Mouse (Mus musculus) forebrain, embryonic 15.5 days (tissue): ENCODE measurements around the gene Rptor. TPM values are rescaled to one million over a fixed set of nuclear protein-coding genes. Genes with fewer than 3 reads are reported as not detected.

Experiments used
- ATAC-seq: fragments of 200-750 bp; cut with Nextera tagmentation; replicated peaks from 2 replicates; pipeline ENCODE4 v1.8.0; 2017; ENCODE audit warnings: mild to moderate bottlenecking, moderate TSS enrichment, moderate library complexity
- H3K27ac ChIP-seq: fragments of 300-500 bp; sonication (generic); replicated peaks from 2 replicates; pipeline ENCODE4 v1.5.1; 2015; ENCODE audit warnings: mild to moderate bottlenecking, inconsistent platforms
- H3K27me3 ChIP-seq: fragments of 300-500 bp; sonication (generic); 2 replicates; pipeline ENCODE4 v1.6.1; 2015; ENCODE audit warnings: inconsistent platforms
- H3K36me3 ChIP-seq: fragments of 300-500 bp; sonication (generic); 2 replicates; pipeline ENCODE4 v1.6.1; 2015; ENCODE audit warnings: mild to moderate bottlenecking, inconsistent platforms
- H3K4me1 ChIP-seq: fragments of 300-500 bp; sonication (generic); 2 replicates; pipeline ENCODE4 v1.6.1; 2015; ENCODE audit warnings: inconsistent platforms
- H3K4me2 ChIP-seq: fragments of 300-500 bp; sonication (generic); replicated peaks from 2 replicates; pipeline ENCODE4 v1.6.1; 2015; ENCODE audit warnings: mild to moderate bottlenecking, inconsistent platforms
- H3K4me3 ChIP-seq: fragments of 300-500 bp; sonication (generic); 2 replicates; pipeline ENCODE4 v1.5.1; 2015; ENCODE audit warnings: mild to moderate bottlenecking, inconsistent platforms
- H3K9ac ChIP-seq: fragments of 300-500 bp; sonication (generic); replicated peaks from 2 replicates; pipeline ENCODE4 v1.6.1; 2015; ENCODE audit warnings: mild to moderate bottlenecking, inconsistent platforms
- H3K9me3 ChIP-seq: fragments of 300-500 bp; sonication (generic); 2 replicates; pipeline ENCODE4 v1.6.1; 2016; ENCODE audit warnings: inconsistent platforms
- WGBS: fragments of 180-500 bp; shearing (Covaris S2); methylation state at CpG from one replicate; pipeline ENCODE4 v1.1.7; 2015; ENCODE audit warnings: mixed read lengths; 5-methylcytosine and 5-hydroxymethylcytosine counted together
- polyA plus RNA-seq: library from polyadenylated mRNA; unstranded; fragments of >200 nt; fragmentation: Nextera tagmentation; extraction: Ambion mirVana; gene quantifications from 2 replicates; pipeline ENCODE4 v1.2.1, GENCODE M21; 2015

The Rptor gene
- polyA plus RNA-seq, 1 experiment from 2014 or later = 12.0 TPM

GRCm38 (mm10) chr11:119796846-119797245, 194.1 kb downstream of the Rptor start:
- H3K4me2 ChIP-seq = no peak overlapping the region
- H3K4me1 ChIP-seq = peaks cover 11% of the 10 kb centered on the region; the same call in 1 of the 2 replicates
- WGBS = 93% methylated on average over 7 of the region's 7 CpGs
- H3K27me3 ChIP-seq = no peaks in the 10 kb centered on the region
- H3K36me3 ChIP-seq = no peaks in the 10 kb centered on the region
- H3K4me3 ChIP-seq = no peak overlapping the region
- H3K9ac ChIP-seq = no peak overlapping the region
- H3K27ac ChIP-seq = no peak overlapping the region
- H3K9me3 ChIP-seq = no peaks in the 10 kb centered on the region
- no peak for ATAC-seq

GRCm38 (mm10) chr11:119799536-119799935, 196.8 kb downstream of the Rptor start:
- no peak for ATAC-seq
- Histone ChIP-seq H3K27me3 (no peaks in the 10 kb centered on the region), H3K36me3 (no peaks in the 10 kb centered on the region), H3K4me3 (no peak overlapping the region), H3K4me1 (peaks cover 11% of the 10 kb centered on the region; the same call in 1 of the 2 replicates), H3K4me2 (no peak overlapping the region), H3K9ac (no peak overlapping the region), H3K27ac (no peak overlapping the region), H3K9me3 (no peaks in the 10 kb centered on the region)
- 78% methylated on average over 2 of the region's 2 CpGs for WGBS

- H3K4me3 ChIP-seq = no peak overlapping the region
- no peak overlapping the region for H3K4me2 ChIP-seq
- no peaks in the 10 kb centered on the region for H3K9me3 ChIP-seq
- H3K36me3 ChIP-seq = no peaks in the 10 kb centered on the region
- H3K9ac ChIP-seq = no peak overlapping the region
- 68% methylated on average over 1 of the region's 1 CpGs for WGBS
- H3K27me3 ChIP-seq = no peaks in the 10 kb centered on the region
- 0 out of 2 replicates have a peak, but pooled peaks cover 2% of the 10 kb centered on the region for H3K4me1 ChIP-seq
- ATAC-seq = no peak
- no peak overlapping the region for H3K27ac ChIP-seq
Measured at GRCm38 (mm10) chr11:119801855-119802254, 199.2 kb downstream of the Rptor start.

- H3K9me3 ChIP-seq = no peaks in the 10 kb centered on the region
- WGBS = 65% methylated on average over 7 of the region's 7 CpGs
- no peaks in the 10 kb centered on the region for H3K36me3 ChIP-seq
- no peak overlapping the region for H3K4me3 ChIP-seq
- H3K27me3 ChIP-seq = no peaks in the 10 kb centered on the region
- ATAC-seq = no peak
- H3K9ac ChIP-seq = no peak overlapping the region
- H3K4me1 ChIP-seq = peaks cover 8% of the 10 kb centered on the region
- H3K4me2 ChIP-seq = no peak overlapping the region
- H3K27ac ChIP-seq = no peak overlapping the region
Measured at GRCm38 (mm10) chr11:119802947-119803346, 200.2 kb downstream of the Rptor start.

DNA sequence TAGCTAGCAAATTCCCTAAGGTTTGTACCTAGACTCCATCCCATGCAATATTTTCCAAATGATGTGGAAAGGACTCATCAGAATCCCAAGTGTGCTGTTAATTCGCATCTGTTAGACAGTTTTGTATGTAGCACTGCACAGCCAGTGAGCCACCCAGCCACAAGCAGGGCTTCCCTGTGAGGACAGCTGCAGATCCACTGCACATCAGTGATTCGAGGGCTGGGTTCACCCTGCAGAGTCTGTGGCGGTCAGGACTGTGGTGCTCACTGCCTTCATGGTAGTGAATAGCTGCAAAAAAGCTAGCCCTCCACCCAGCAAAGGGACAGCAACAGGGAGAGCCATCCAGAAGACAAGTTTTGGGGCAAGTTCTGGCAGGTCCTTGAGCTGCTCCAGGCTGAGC, 201.7 kb downstream of the Rptor start:
- no peak for ATAC-seq
- Histone ChIP-seq H3K4me1 (peaks cover 8% of the 10 kb centered on the region), H3K4me3 (no peak overlapping the region), H3K4me2 (no peak overlapping the region), H3K9ac (no peak overlapping the region), H3K27me3 (no peaks in the 10 kb centered on the region), H3K9me3 (no peaks in the 10 kb centered on the region), H3K27ac (no peak overlapping the region), H3K36me3 (no peaks in the 10 kb centered on the region)
- 86% methylated on average over 3 of the region's 3 CpGs for WGBS

- Histone ChIP-seq H3K4me1 (peaks cover 8% of the 10 kb centered on the region), H3K9me3 (no peaks in the 10 kb centered on the region), H3K27ac (no peak overlapping the region), H3K36me3 (no peaks in the 10 kb centered on the region), H3K9ac (no peak overlapping the region), H3K27me3 (no peaks in the 10 kb centered on the region), H3K4me2 (no peak overlapping the region), H3K4me3 (no peak overlapping the region)
- no peak for ATAC-seq
- WGBS = 91% methylated on average over 10 of the region's 10 CpGs
Measured at GRCm38 (mm10) chr11:119805112-119805750, 202.5 kb downstream of the Rptor start.

GRCm38 (mm10) chr11:119806539-119806938, 203.8 kb downstream of the Rptor start:
- WGBS = 94% methylated on average over 8 of the region's 8 CpGs
- Histone ChIP-seq H3K4me1 (peaks cover 8% of the 10 kb centered on the region), H3K4me2 (no peak overlapping the region), H3K9me3 (no peaks in the 10 kb centered on the region), H3K27ac (no peak overlapping the region), H3K9ac (no peak overlapping the region), H3K27me3 (no peaks in the 10 kb centered on the region), H3K36me3 (no peaks in the 10 kb centered on the region), H3K4me3 (no peak overlapping the region)
- ATAC-seq = no peak

DNA sequence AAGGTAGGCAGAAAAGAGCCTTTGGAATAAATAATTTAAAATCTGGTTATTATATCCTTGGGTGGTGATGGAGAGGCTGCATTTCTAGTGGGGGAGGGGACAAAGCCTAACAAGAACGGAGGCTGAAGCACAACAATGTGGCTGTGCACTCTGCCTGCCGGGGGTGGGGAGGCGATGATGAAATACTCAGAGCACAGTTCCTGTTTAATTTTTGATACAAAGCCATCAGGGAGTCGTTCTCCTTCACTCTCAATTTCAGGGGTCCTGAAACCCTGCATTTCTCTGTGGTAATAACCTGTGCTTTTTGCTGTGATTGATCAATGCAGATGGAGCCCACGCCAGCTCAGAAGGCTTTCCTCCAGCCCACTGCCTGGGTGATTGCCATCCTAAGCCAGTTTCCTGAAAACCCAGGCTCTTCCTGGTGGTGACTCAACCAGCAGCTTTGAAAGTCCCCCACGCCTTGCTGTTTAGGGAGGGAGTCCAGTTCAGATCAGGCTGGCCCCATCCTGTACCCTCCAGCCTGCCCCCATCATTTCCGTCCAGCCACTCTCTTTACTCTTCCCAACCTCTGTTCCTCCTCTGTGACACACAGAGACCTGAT, 204.8 kb downstream of the Rptor start:
- no peak overlapping the region for H3K4me2 ChIP-seq
- no peak overlapping the region for H3K9ac ChIP-seq
- no peaks in the 10 kb centered on the region for H3K27me3 ChIP-seq
- WGBS = 77% methylated on average over 7 of the region's 7 CpGs
- H3K4me1 ChIP-seq = peaks cover 8% of the 10 kb centered on the region
- ATAC-seq = no peak
- peaks cover 5% of the 10 kb centered on the region; the same call in 1 of the 2 replicates for H3K36me3 ChIP-seq
- H3K4me3 ChIP-seq = no peak overlapping the region
- H3K9me3 ChIP-seq = no peaks in the 10 kb centered on the region
- H3K27ac ChIP-seq = 0 out of 2 replicates have a peak overlapping the region, but pooled peaks have one; percentile 23

DNA sequence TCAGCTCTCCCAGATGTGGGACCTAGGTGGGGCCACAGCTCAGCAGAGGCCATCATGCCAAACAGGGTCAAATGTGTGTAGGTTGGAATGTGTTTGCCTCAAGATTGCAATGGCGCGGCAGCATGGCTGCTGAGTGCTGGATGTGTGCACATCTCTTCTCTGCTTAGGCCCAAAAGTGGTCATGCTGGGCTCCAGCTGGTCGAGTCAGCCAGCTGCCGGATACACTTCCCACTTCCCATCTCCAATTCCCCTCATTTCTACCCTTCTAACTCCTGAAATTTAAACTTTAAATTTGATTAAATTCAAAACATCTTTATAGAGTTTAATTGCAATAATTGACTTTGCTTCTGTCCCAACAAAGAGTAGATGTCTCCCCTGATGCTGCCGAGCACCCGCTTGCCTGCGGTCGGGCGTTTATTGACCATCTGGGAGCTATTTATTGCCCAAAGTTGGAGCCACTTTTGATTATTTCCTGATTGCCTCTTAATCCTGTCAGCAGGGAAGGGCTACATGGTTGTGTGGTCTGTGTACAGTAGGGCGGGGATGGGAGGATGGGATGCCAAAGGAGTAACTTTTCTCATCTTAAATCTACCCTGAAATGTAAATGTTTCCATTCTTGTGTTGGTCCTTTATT, 206.1 kb downstream of the Rptor start:
- Histone ChIP-seq H3K36me3 (peaks cover 6% of the 10 kb centered on the region; the same call in 1 of the 2 replicates), H3K27me3 (no peaks in the 10 kb centered on the region), H3K4me3 (no peak overlapping the region), H3K4me1 (peaks cover 8% of the 10 kb centered on the region), H3K4me2 (no peak overlapping the region), H3K9me3 (no peaks in the 10 kb centered on the region), H3K27ac (no peak overlapping the region), H3K9ac (no peak overlapping the region)
- WGBS = 85% methylated on average over 10 of the region's 10 CpGs
- no peak for ATAC-seq

DNA sequence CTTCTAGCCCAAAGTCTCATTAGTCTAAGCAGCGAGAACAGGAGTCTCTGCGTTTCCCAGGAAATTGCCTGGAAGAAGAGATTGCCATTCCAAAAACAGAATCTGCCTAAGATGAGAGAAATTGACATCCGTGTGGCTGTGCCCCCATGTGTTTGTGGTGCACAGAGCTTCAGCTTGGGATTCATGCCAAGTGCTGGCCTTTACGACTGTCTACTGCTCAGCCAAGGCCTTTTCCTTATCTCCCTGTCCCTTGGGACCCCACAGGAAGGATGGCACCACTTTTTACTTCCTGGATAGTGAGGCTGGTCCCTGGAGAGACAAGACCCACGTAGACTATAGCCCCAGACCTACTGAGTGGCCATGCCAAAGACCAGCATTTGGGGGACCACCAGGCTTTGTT, 206.6 kb downstream of the Rptor start:
- peaks cover 8% of the 10 kb centered on the region for H3K4me1 ChIP-seq
- H3K9ac ChIP-seq = no peak overlapping the region
- H3K4me2 ChIP-seq = no peak overlapping the region
- H3K4me3 ChIP-seq = no peak overlapping the region
- H3K27me3 ChIP-seq = no peaks in the 10 kb centered on the region
- ATAC-seq = no peak
- no peaks in the 10 kb centered on the region for H3K9me3 ChIP-seq
- WGBS = 69% methylated on average over 5 of the region's 5 CpGs
- H3K27ac ChIP-seq = no peak overlapping the region
- peaks cover 6% of the 10 kb centered on the region; the same call in 1 of the 2 replicates for H3K36me3 ChIP-seq

DNA sequence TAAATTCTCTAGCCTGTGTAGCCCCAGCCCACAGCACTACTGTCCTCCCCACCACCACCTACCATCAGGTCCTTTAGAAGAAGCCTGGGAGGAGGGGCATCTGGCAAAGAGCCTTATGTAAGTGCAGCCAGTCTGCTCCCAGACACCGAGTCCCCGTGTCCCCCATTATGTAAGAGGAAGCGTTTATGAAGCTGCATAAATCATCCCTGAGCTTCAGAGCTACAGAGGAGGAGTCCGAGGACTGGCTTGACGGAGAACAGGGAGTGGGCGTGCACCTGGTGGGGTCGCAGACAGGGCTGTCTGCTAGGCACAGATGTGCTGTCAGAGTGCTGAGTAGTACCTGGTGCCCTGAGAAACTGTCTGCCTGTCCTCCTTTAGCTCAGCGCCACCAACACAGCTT, 208.3 kb downstream of the Rptor start:
- Histone ChIP-seq H3K27ac (no peak overlapping the region), H3K9me3 (no peaks in the 10 kb centered on the region), H3K4me3 (no peak overlapping the region), H3K36me3 (peaks cover 6% of the 10 kb centered on the region; the same call in 1 of the 2 replicates), H3K27me3 (no peaks in the 10 kb centered on the region), H3K4me1 (peaks cover 8% of the 10 kb centered on the region), H3K9ac (no peak overlapping the region), H3K4me2 (no peak overlapping the region)
- 75% methylated on average over 8 of the region's 8 CpGs for WGBS
- ATAC-seq = no peak

GRCm38 (mm10) chr11:119811598-119811997, 208.9 kb downstream of the Rptor start:
- H3K27me3 ChIP-seq = no peaks in the 10 kb centered on the region
- H3K4me1 ChIP-seq = peaks cover 8% of the 10 kb centered on the region
- H3K9ac ChIP-seq = no peak overlapping the region
- H3K27ac ChIP-seq = no peak overlapping the region
- H3K9me3 ChIP-seq = no peaks in the 10 kb centered on the region
- ATAC-seq = no peak
- WGBS = 93% methylated on average over 1 of the region's 1 CpGs
- H3K4me3 ChIP-seq = no peak overlapping the region
- peaks cover 6% of the 10 kb centered on the region; the same call in 1 of the 2 replicates for H3K36me3 ChIP-seq
- no peak overlapping the region for H3K4me2 ChIP-seq
